Mouse (Mus musculus) hindbrain, embryonic 10.5 days (tissue): ENCODE results near the gene Tnfrsf4. TPM values are rescaled to one million over a fixed set of nuclear protein-coding genes. Genes with fewer than 3 reads are reported as not detected.
A peak's percentile ranks its signal among the peaks of the same experiment; 100 is the strongest.

Experiments
- DNase-seq: peaks from one replicate; pipeline ENCODE4 v3.0.0-alpha.2; 2017; ENCODE audit warnings: low spot score
- H3K27ac ChIP-seq: fragments of 300-500 bp; sonication (generic); 2 replicates; pipeline ENCODE4 v1.5.1; 2016; ENCODE audit warnings: mild to moderate bottlenecking, moderate library complexity
- H3K27me3 ChIP-seq: fragments of 300-500 bp; sonication (generic); 2 replicates; pipeline ENCODE4 v1.6.1; 2016; ENCODE audit warnings: mild to moderate bottlenecking; ENCODE audit not compliant: poor library complexity, insufficient read depth, severe bottlenecking
- H3K36me3 ChIP-seq: fragments of 300-500 bp; sonication (generic); 2 replicates; pipeline ENCODE4 v1.6.1; 2016; ENCODE audit warnings: mild to moderate bottlenecking, moderate library complexity
- H3K4me1 ChIP-seq: fragments of 300-500 bp; sonication (generic); replicated peaks from 2 replicates; pipeline ENCODE4 v1.6.1; 2016; ENCODE audit warnings: mild to moderate bottlenecking
- H3K4me3 ChIP-seq: fragments of 300-500 bp; sonication (generic); 2 replicates; pipeline ENCODE4 v1.5.1; 2016; ENCODE audit warnings: mild to moderate bottlenecking, moderate library complexity
- H3K9me3 ChIP-seq: fragments of 300-500 bp; sonication (generic); 2 replicates; pipeline ENCODE4 v1.6.1; 2016; ENCODE audit warnings: mild to moderate bottlenecking, moderate library complexity
- WGBS: fragments of 180-500 bp; shearing (Covaris S2); methylation state at CpG from one replicate; pipeline ENCODE4 v1.1.7; 2016; 5-methylcytosine and 5-hydroxymethylcytosine counted together
- polyA plus RNA-seq: library from polyadenylated mRNA; unstranded; fragments of >200 nt; fragmentation: Nextera tagmentation; extraction: Ambion mirVana; gene quantifications from 2 replicates; pipeline ENCODE4 v1.2.1, GENCODE M21; 2016

Gene Tnfrsf4
- polyA plus RNA-seq, 1 experiment from 2014 or later = 0.30 TPM

- Histone ChIP-seq H3K4me1 (peaks cover 50% of the 10 kb centered on the region), H3K9me3 (no peaks in the 10 kb centered on the region), H3K27ac (peak overlapping the region; percentile 92), H3K4me3 (peak overlapping the region; percentile 53), H3K27me3 (peaks cover 30% of the 10 kb centered on the region), H3K36me3 (peaks cover 28% of the 10 kb centered on the region)
- 1% methylated on average over 24 of the region's 24 CpGs for WGBS
- peak; percentile 87 for DNase-seq
Observed at GRCm38 (mm10) chr4:156031593-156032391, 18.1 kb downstream of the Tnfrsf4 start.

- no peaks in the 10 kb centered on the region for H3K9me3 ChIP-seq
- peaks cover 50% of the 10 kb centered on the region for H3K4me1 ChIP-seq
- H3K27ac ChIP-seq = peak overlapping the region; percentile 92
- peaks cover 18% of the 10 kb centered on the region for H3K36me3 ChIP-seq
- no peak for DNase-seq
- H3K27me3 ChIP-seq = peaks cover 31% of the 10 kb centered on the region
- 83% methylated on average over 4 of the region's 4 CpGs for WGBS
- H3K4me3 ChIP-seq = peak overlapping the region; percentile 53; the same call in 1 of the 2 replicates
Observed at GRCm38 (mm10) chr4:156032856-156033255, 19.2 kb downstream of the Tnfrsf4 start.

GRCm38 (mm10) chr4:156033476-156034119 lies 20.0 kb downstream of the Tnfrsf4 start:
- WGBS = 51% methylated on average over 6 of the region's 6 CpGs
- Histone ChIP-seq H3K27me3 (peaks cover 31% of the 10 kb centered on the region), H3K9me3 (no peaks in the 10 kb centered on the region), H3K4me1 (peaks cover 50% of the 10 kb centered on the region), H3K36me3 (peaks cover 10% of the 10 kb centered on the region), H3K27ac (no peak overlapping the region), H3K4me3 (no peak overlapping the region)
- peak; percentile 42 for DNase-seq

GRCm38 (mm10) chr4:156034301-156034700 lies 20.7 kb downstream of the Tnfrsf4 start:
- Histone ChIP-seq H3K4me1 (peaks cover 50% of the 10 kb centered on the region), H3K27ac (peak overlapping the region; percentile 5; the same call in 1 of the 2 replicates), H3K27me3 (peaks cover 31% of the 10 kb centered on the region), H3K9me3 (no peaks in the 10 kb centered on the region), H3K4me3 (peak overlapping the region; percentile 46), H3K36me3 (peaks cover 4% of the 10 kb centered on the region)
- 51% methylated on average over 4 of the region's 4 CpGs for WGBS
- no peak for DNase-seq

- Histone ChIP-seq H3K9me3 (no peaks in the 10 kb centered on the region), H3K4me3 (peak overlapping the region; percentile 46), H3K27me3 (peaks cover 31% of the 10 kb centered on the region), H3K27ac (peak overlapping the region; percentile 5; the same call in 1 of the 2 replicates), H3K36me3 (no peaks in the 10 kb centered on the region; the same call in 1 of the 2 replicates), H3K4me1 (peaks cover 50% of the 10 kb centered on the region)
- WGBS = 4% methylated on average over 25 of the region's 25 CpGs
- peak; percentile 31 for DNase-seq
Observed at GRCm38 (mm10) chr4:156034901-156035300, 21.3 kb downstream of the Tnfrsf4 start.

GRCm38 (mm10) chr4:156044754-156045153 lies 31.1 kb downstream of the Tnfrsf4 start:
- Histone ChIP-seq H3K4me3 (no peak overlapping the region), H3K4me1 (0 out of 2 replicates have a peak, but pooled peaks cover 6% of the 10 kb centered on the region), H3K36me3 (no peaks in the 10 kb centered on the region), H3K27ac (no peak overlapping the region), H3K27me3 (no peaks in the 10 kb centered on the region), H3K9me3 (no peaks in the 10 kb centered on the region)
- WGBS = 66% methylated on average over 5 of the region's 5 CpGs
- DNase-seq = no peak

- DNase-seq = no peak
- Histone ChIP-seq H3K9me3 (no peaks in the 10 kb centered on the region), H3K4me3 (no peak overlapping the region), H3K4me1 (0 out of 2 replicates have a peak, but pooled peaks cover 5% of the 10 kb centered on the region), H3K27ac (no peak overlapping the region), H3K36me3 (no peaks in the 10 kb centered on the region), H3K27me3 (no peaks in the 10 kb centered on the region)
- WGBS = 85% methylated on average over 3 of the region's 3 CpGs
Observed at GRCm38 (mm10) chr4:156049779-156050178, 36.1 kb downstream of the Tnfrsf4 start.

GRCm38 (mm10) chr4:156050391-156050980 lies 36.8 kb downstream of the Tnfrsf4 start:
- no peaks in the 10 kb centered on the region for H3K27me3 ChIP-seq
- H3K36me3 ChIP-seq = no peaks in the 10 kb centered on the region
- H3K4me1 ChIP-seq = no peaks in the 10 kb centered on the region
- DNase-seq = no peak
- H3K9me3 ChIP-seq = no peaks in the 10 kb centered on the region
- no peak overlapping the region for H3K27ac ChIP-seq
- WGBS = 74% methylated on average over 6 of the region's 6 CpGs
- H3K4me3 ChIP-seq = no peak overlapping the region

GRCm38 (mm10) chr4:156053113-156053512 lies 39.5 kb downstream of the Tnfrsf4 start:
- Histone ChIP-seq H3K9me3 (no peaks in the 10 kb centered on the region), H3K27me3 (no peaks in the 10 kb centered on the region), H3K4me3 (no peak overlapping the region), H3K4me1 (no peaks in the 10 kb centered on the region), H3K36me3 (no peaks in the 10 kb centered on the region), H3K27ac (no peak overlapping the region)
- WGBS = 83% methylated on average over 4 of the region's 4 CpGs
- DNase-seq = no peak

- no peak for DNase-seq
- H3K4me3 ChIP-seq = no peak overlapping the region
Observed at GRCm38 (mm10) chr4:156054130-156054529, 40.5 kb downstream of the Tnfrsf4 start.

GRCm38 (mm10) chr4:156054606-156055005 lies 41.0 kb downstream of the Tnfrsf4 start:
- no peak overlapping the region for H3K4me3 ChIP-seq
- DNase-seq = no peak
- 0 out of 2 replicates have a peak, but pooled peaks cover under 1% of the 10 kb centered on the region for H3K4me1 ChIP-seq
- H3K27ac ChIP-seq = no peak overlapping the region
- H3K36me3 ChIP-seq = no peaks in the 10 kb centered on the region
- 93% methylated on average over 6 of the region's 6 CpGs for WGBS
- no peaks in the 10 kb centered on the region for H3K9me3 ChIP-seq
- no peaks in the 10 kb centered on the region for H3K27me3 ChIP-seq

More at GRCm38 (mm10) chr4:156054130-156054529, 40.5 kb downstream of the Tnfrsf4 start:
- no peaks in the 10 kb centered on the region for H3K36me3 ChIP-seq
- no peaks in the 10 kb centered on the region for H3K27me3 ChIP-seq
- no peaks in the 10 kb centered on the region for H3K9me3 ChIP-seq
- 84% methylated on average over 4 of the region's 4 CpGs for WGBS
- no peaks in the 10 kb centered on the region for H3K4me1 ChIP-seq
- no peak overlapping the region for H3K27ac ChIP-seq

- Histone ChIP-seq H3K36me3 (no peaks in the 10 kb centered on the region), H3K27me3 (no peaks in the 10 kb centered on the region), H3K4me1 (0 out of 2 replicates have a peak, but pooled peaks cover 4% of the 10 kb centered on the region), H3K9me3 (no peaks in the 10 kb centered on the region), H3K4me3 (no peak overlapping the region), H3K27ac (no peak overlapping the region)
- DNase-seq = no peak
- 92% methylated on average over 5 of the region's 5 CpGs for WGBS
Observed at GRCm38 (mm10) chr4:156055173-156055572, 41.5 kb downstream of the Tnfrsf4 start.
